Mouse (Mus musculus) heart, embryonic 14.5 days (tissue): ENCODE results near the gene Luc7l3. TPM values are rescaled to one million over a fixed set of nuclear protein-coding genes. Genes with fewer than 3 reads are reported as not detected.

Source experiments
- ATAC-seq: fragments of 200-750 bp; cut with Nextera tagmentation; 2 replicates; pipeline ENCODE4 v1.8.0; 2017; ENCODE audit warnings: low read depth, moderate TSS enrichment; ENCODE audit not compliant: insufficient number of reproducible peaks, insufficient read depth, low FRiP score
- H3K27ac ChIP-seq, 2 experiments: fragments of 200-500 bp in 1 of 2; fragments of 300-500 bp in 1 of 2; sonication (generic) in 1 of 2; replicated peaks in 1 of 2; 2 replicates each; pipeline ENCODE4 v1.5.1; 2012 to 2014; ENCODE audit warnings: low read depth in 2 of 2, low read length in 2 of 2, control low read depth in 1 of 2, mild to moderate bottlenecking in 1 of 2, mixed read lengths in 1 of 2; ENCODE audit not compliant: control insufficient read depth in 1 of 2, insufficient read depth in 1 of 2
- H3K27me3 ChIP-seq: fragments of 300-500 bp; sonication (generic); 2 replicates; pipeline ENCODE4 v1.6.1; 2014; ENCODE audit warnings: mild to moderate bottlenecking, low read length, control low read depth; ENCODE audit not compliant: control insufficient read depth, insufficient read depth
- H3K36me3 ChIP-seq: fragments of 300-500 bp; sonication (generic); 2 replicates; pipeline ENCODE4 v1.6.1; 2014; ENCODE audit warnings: mild to moderate bottlenecking, control low read depth, low read length, mixed read lengths; ENCODE audit not compliant: control insufficient read depth, insufficient read depth
- H3K4me1 ChIP-seq, 2 experiments: fragments of 200-500 bp in 1 of 2; fragments of 300-500 bp in 1 of 2; sonication (generic) in 1 of 2; 2 replicates each; pipeline ENCODE4 v1.6.1; 2012 to 2014; ENCODE audit warnings: low read length in 2 of 2, control low read depth in 1 of 2, mixed read lengths in 1 of 2; ENCODE audit not compliant: control insufficient read depth in 2 of 2, insufficient read depth in 2 of 2
- H3K4me2 ChIP-seq: fragments of 300-500 bp; sonication (generic); 2 replicates; pipeline ENCODE4 v1.6.1; 2014; ENCODE audit warnings: mild to moderate bottlenecking, low read length
- H3K4me3 ChIP-seq, 2 experiments: fragments of 200-500 bp in 1 of 2; fragments of 300-500 bp in 1 of 2; sonication (generic) in 1 of 2; 2 replicates each; pipeline ENCODE4 v1.5.1; 2012 to 2014; ENCODE audit warnings: low read length in 2 of 2, mild to moderate bottlenecking in 2 of 2, control low read depth in 1 of 2, low read depth in 1 of 2, moderate library complexity in 1 of 2; ENCODE audit not compliant: control insufficient read depth in 1 of 2, insufficient read depth in 1 of 2
- H3K9ac ChIP-seq: fragments of 300-500 bp; sonication (generic); 2 replicates; pipeline ENCODE4 v1.6.1; 2014; ENCODE audit warnings: mild to moderate bottlenecking, low read length
- H3K9me3 ChIP-seq: fragments of 300-500 bp; sonication (generic); 2 replicates; pipeline ENCODE4 v1.6.1; 2016; ENCODE audit warnings: low read length, control low read depth; ENCODE audit not compliant: control insufficient read depth
- WGBS: fragments of 180-500 bp; shearing (Covaris S2); extraction: QIAGEN DNeasy Blood & Tissue Kit; methylation state at CpG from one replicate; pipeline ENCODE4 v1.1.7; 2014; 5-methylcytosine and 5-hydroxymethylcytosine counted together
- polyA plus RNA-seq: library from polyadenylated mRNA; unstranded; fragments of >200 nt; fragmentation: Nextera tagmentation; extraction: Ambion mirVana; gene quantifications from 2 replicates; pipeline ENCODE4 v1.2.1, GENCODE M21; 2014

The Luc7l3 gene
- polyA plus RNA-seq, 1 experiment from 2014 or later: 61.9 TPM

- Histone ChIP-seq H3K4me3 (no peak overlapping the region), H3K4me1 (peaks cover 21 to 28% of the 10 kb centered on the region in 2 experiments), H3K9me3 (no peaks in the 10 kb centered on the region), H3K27ac (no peak overlapping the region), H3K36me3 (no peaks in the 10 kb centered on the region), H3K4me2 (no peak overlapping the region), H3K9ac (peak overlapping the region; percentile 16; the same call in 1 of the 2 replicates), H3K27me3 (no peaks in the 10 kb centered on the region)
- WGBS: 64% methylated on average over 8 of the region's 8 CpGs
- ATAC-seq: no peak
These were observed 75.1 kb downstream of the Luc7l3 start for GRCm38 (mm10) chr11:94246789-94247061.

GRCm38 (mm10) chr11:94245955-94246788 is 75.6 kb downstream of the Luc7l3 start, which contains the start of gene Wfikkn2:
Gene Wfikkn2, minus strand, starts transcription at chr11:94246005.
- peaks cover 21 to 28% of the 10 kb centered on the region in 2 experiments for H3K4me1 ChIP-seq
- WGBS: 58% methylated on average over 17 of the region's 17 CpGs
- peak within 1 kb of the TSS; percentile 16; the same call in 1 of the 2 replicates for H3K9ac ChIP-seq
- H3K4me3 ChIP-seq: no peak within 1 kb of the TSS
- no peak within 1 kb of the TSS for H3K4me2 ChIP-seq
- ATAC-seq: peak; percentile 45; the same call in 1 of the 2 replicates
- no peaks in the 10 kb centered on the region for H3K9me3 ChIP-seq
- H3K36me3 ChIP-seq: no peaks in the 10 kb centered on the region
- no peaks in the 10 kb centered on the region for H3K27me3 ChIP-seq
- H3K27ac ChIP-seq: no peak within 1 kb of the TSS

- peaks cover 25 to 28% of the 10 kb centered on the region in 2 experiments for H3K4me1 ChIP-seq
- no peak overlapping the region for H3K4me2 ChIP-seq
- ATAC-seq: no peak
- H3K36me3 ChIP-seq: no peaks in the 10 kb centered on the region
- H3K27ac ChIP-seq: no peak overlapping the region
- H3K9me3 ChIP-seq: no peaks in the 10 kb centered on the region
- WGBS: 64% methylated on average over 9 of the region's 9 CpGs
- no peaks in the 10 kb centered on the region for H3K27me3 ChIP-seq
- H3K9ac ChIP-seq: no peak overlapping the region
- H3K4me3 ChIP-seq: no peak overlapping the region
These were observed 77.4 kb downstream of the Luc7l3 start for GRCm38 (mm10) chr11:94244385-94244784.

GRCm38 (mm10) chr11:94243422-94244180 is 78.2 kb downstream of the Luc7l3 start:
- Histone ChIP-seq H3K27ac (no peak overlapping the region; a peak in 1 of 4 replicates), H3K4me2 (peak overlapping the region; percentile 64), H3K9ac (peak overlapping the region; percentile 63), H3K27me3 (no peaks in the 10 kb centered on the region), H3K9me3 (no peaks in the 10 kb centered on the region), H3K4me3 (peak overlapping the region; percentile 34; a peak in 3 of 4 replicates), H3K36me3 (no peaks in the 10 kb centered on the region), H3K4me1 (peaks cover 25 to 28% of the 10 kb centered on the region in 2 experiments)
- WGBS: 24% methylated on average over 15 of the region's 15 CpGs
- ATAC-seq: no peak

- H3K9me3 ChIP-seq: no peaks in the 10 kb centered on the region
- H3K27ac ChIP-seq: 0 out of 4 replicates have a peak overlapping the region, but pooled peaks of 1 of the 2 experiments have one; percentile 25
- ATAC-seq: peak; percentile 51; the same call in 1 of the 2 replicates
- H3K4me2 ChIP-seq: peak overlapping the region; percentile 64
- 3% methylated on average over 29 of the region's 29 CpGs for WGBS
- H3K27me3 ChIP-seq: no peaks in the 10 kb centered on the region
- H3K4me3 ChIP-seq: peak overlapping the region; percentile 34
- H3K36me3 ChIP-seq: no peaks in the 10 kb centered on the region
- H3K4me1 ChIP-seq: peaks cover 25 to 28% of the 10 kb centered on the region in 2 experiments
- H3K9ac ChIP-seq: peak overlapping the region; percentile 63
These were observed 78.9 kb downstream of the Luc7l3 start for GRCm38 (mm10) chr11:94242760-94243421.

GRCm38 (mm10) chr11:94239706-94240105 is 82.1 kb downstream of the Luc7l3 start:
- no peak overlapping the region for H3K4me3 ChIP-seq
- no peak overlapping the region for H3K9ac ChIP-seq
- H3K4me2 ChIP-seq: no peak overlapping the region
- no peak overlapping the region for H3K27ac ChIP-seq
- H3K27me3 ChIP-seq: no peaks in the 10 kb centered on the region
- no peaks in the 10 kb centered on the region for H3K36me3 ChIP-seq
- WGBS: 36% methylated on average over 9 of the region's 9 CpGs
- no peak for ATAC-seq
- H3K9me3 ChIP-seq: no peaks in the 10 kb centered on the region
- peaks cover 16 to 17% of the 10 kb centered on the region in 2 experiments for H3K4me1 ChIP-seq

- ATAC-seq: no peak
- Histone ChIP-seq H3K4me3 (no peak overlapping the region), H3K9me3 (no peaks in the 10 kb centered on the region), H3K4me2 (no peak overlapping the region), H3K4me1 (peaks cover 16 to 18% of the 10 kb centered on the region in 2 experiments), H3K9ac (no peak overlapping the region), H3K36me3 (no peaks in the 10 kb centered on the region), H3K27me3 (no peaks in the 10 kb centered on the region), H3K27ac (no peak overlapping the region)
- whole genome bisulfite sequencing: 90% methylated on average over 8 of the region's 8 CpGs
These were observed 83.0 kb downstream of the Luc7l3 start for GRCm38 (mm10) chr11:94238786-94239185.
